Mouse (Mus musculus): ENCODE results near the gene 4931422A03Rik. TPM values are rescaled to one million over a fixed set of nuclear protein-coding genes. Genes with fewer than 3 reads are reported as not detected.

The 4931422A03Rik gene
- total RNA-seq, 2 experiments from 2014 or later = 0.52 TPM; not detected in 1

GRCm38 (mm10) chr2:103945571-103946092 is 82.5 kb downstream of the 4931422A03Rik start:
- peak; percentile 32 for ATAC-seq (replicated peaks; ENCODE audit: low FRiP score, low TSS enrichment, poor library complexity, severe bottlenecking)

- peak; percentile 35; the same call in 1 of the 2 replicates for ATAC-seq (replicated peaks; ENCODE audit: low FRiP score, low TSS enrichment, poor library complexity, severe bottlenecking)
Measured at GRCm38 (mm10) chr2:103944859-103945258, 83.3 kb downstream of the 4931422A03Rik start.

- ATAC-seq (replicated peaks; ENCODE audit: low FRiP score, low TSS enrichment, poor library complexity, severe bottlenecking) = no peak
Measured at GRCm38 (mm10) chr2:103941085-103941484, 87.1 kb downstream of the 4931422A03Rik start.

GRCm38 (mm10) chr2:103939003-103939402 is 89.2 kb downstream of the 4931422A03Rik start:
- no peak for ATAC-seq (replicated peaks; ENCODE audit: low FRiP score, low TSS enrichment, poor library complexity, severe bottlenecking)

GRCm38 (mm10) chr2:103938573-103938972 is 89.6 kb downstream of the 4931422A03Rik start:
- no peak for ATAC-seq (replicated peaks; ENCODE audit: low FRiP score, low TSS enrichment, poor library complexity, severe bottlenecking)

GRCm38 (mm10) chr2:103937670-103938069 is 90.5 kb downstream of the 4931422A03Rik start:
- no peak for ATAC-seq (replicated peaks; ENCODE audit: low FRiP score, low TSS enrichment, poor library complexity, severe bottlenecking)

GRCm38 (mm10) chr2:103936666-103937065 is 91.5 kb downstream of the 4931422A03Rik start:
- no peak for ATAC-seq (replicated peaks; ENCODE audit: low FRiP score, low TSS enrichment, poor library complexity, severe bottlenecking)

GRCm38 (mm10) chr2:103935691-103936435 is 92.3 kb downstream of the 4931422A03Rik start:
- ATAC-seq (replicated peaks; ENCODE audit: low FRiP score, low TSS enrichment, poor library complexity, severe bottlenecking) = no peak

GRCm38 (mm10) chr2:103934670-103935069 is 93.5 kb downstream of the 4931422A03Rik start:
- ATAC-seq (replicated peaks; ENCODE audit: low FRiP score, low TSS enrichment, poor library complexity, severe bottlenecking) = no peak

GRCm38 (mm10) chr2:103934270-103934669 is 93.9 kb downstream of the 4931422A03Rik start:
- no peak for ATAC-seq (replicated peaks; ENCODE audit: low FRiP score, low TSS enrichment, poor library complexity, severe bottlenecking)

GRCm38 (mm10) chr2:103932480-103932879 is 95.7 kb downstream of the 4931422A03Rik start:
- ATAC-seq (replicated peaks; ENCODE audit: low FRiP score, low TSS enrichment, poor library complexity, severe bottlenecking) = peak; percentile 53

GRCm38 (mm10) chr2:103932025-103932424 is 96.1 kb downstream of the 4931422A03Rik start:
- peak; percentile 81 for ATAC-seq (replicated peaks; ENCODE audit: low FRiP score, low TSS enrichment, poor library complexity, severe bottlenecking)

- ATAC-seq (replicated peaks; ENCODE audit: low FRiP score, low TSS enrichment, poor library complexity, severe bottlenecking) = peak; percentile 49
Measured at GRCm38 (mm10) chr2:103931511-103931911, 96.7 kb downstream of the 4931422A03Rik start.

- 0 out of 2 replicates have a peak, but pooled peaks have one; percentile 1 for ATAC-seq (replicated peaks; ENCODE audit: low FRiP score, low TSS enrichment, poor library complexity, severe bottlenecking)
Measured at GRCm38 (mm10) chr2:103930306-103931019, 97.7 kb downstream of the 4931422A03Rik start.

GRCm38 (mm10) chr2:103927610-103928145 is 100.5 kb downstream of the 4931422A03Rik start:
- no peak for ATAC-seq (replicated peaks; ENCODE audit: low FRiP score, low TSS enrichment, poor library complexity, severe bottlenecking)

GRCm38 (mm10) chr2:103926586-103927113 is 101.5 kb downstream of the 4931422A03Rik start:
- no peak for ATAC-seq (replicated peaks; ENCODE audit: low FRiP score, low TSS enrichment, poor library complexity, severe bottlenecking)

GRCm38 (mm10) chr2:103919488-103919887 is 108.7 kb downstream of the 4931422A03Rik start:
- ATAC-seq (replicated peaks; ENCODE audit: low FRiP score, low TSS enrichment, poor library complexity, severe bottlenecking) = no peak

GRCm38 (mm10) chr2:103918375-103918774 is 109.8 kb downstream of the 4931422A03Rik start:
- ATAC-seq (replicated peaks; ENCODE audit: low FRiP score, low TSS enrichment, poor library complexity, severe bottlenecking) = no peak

- ATAC-seq (replicated peaks; ENCODE audit: low FRiP score, low TSS enrichment, poor library complexity, severe bottlenecking) = no peak
Measured at GRCm38 (mm10) chr2:103917375-103917774, 110.8 kb downstream of the 4931422A03Rik start.

All from megakaryocyte-erythroid progenitor cell, adult 5-6 weeks (primary cell).